In genomic region chr3:126659235-126659634, GRCm38 (mm10) we compare ENCODE assay signal across 19 mouse cellular contexts.
DNase-seq lines count a peak whose midpoint lies in the region; ATAC-seq lines count a peak whose summit lies in the region.
"Had no signal": no experiment of that assay in that cellular context is flagged by ENCODE, and none has a peak within 500 bp of the region (broad histone marks: within the 10 kb centered on the region; RNA-seq: fewer than 3 reads in every experiment).

No protein-coding gene starts in this region.

- intact Hi-C loops in heart, postnatal 10 days (cut with DNase I), result loop anchor here (5.0 kb wide), 1 partner anchor 33 kb away; no protein-coding TSS in a partner anchor

- ATAC-seq in heart, embryonic 12.5 days (ENCODE audit: insufficient number of reproducible peaks, low FRiP score), result no peak
- ATAC-seq in kidney, embryonic 16.5 days (ENCODE audit: low FRiP score, low TSS enrichment), result no peak
- ATAC-seq in embryonic facial prominence, embryonic 13.5 days (ENCODE audit: insufficient number of reproducible peaks, insufficient read depth, low FRiP score, low TSS enrichment, low read depth), result no peak
- ATAC-seq in limb, embryonic 15.5 days (ENCODE audit: insufficient number of reproducible peaks, low FRiP score, low TSS enrichment, low read depth), result no peak
- ATAC-seq: hindbrain, embryonic 16.5 days had no signal

- H3K4me1 ChIP-seq in heart, embryonic 12.5 days (replicated peaks), result peaks cover 66% of the 10 kb centered on the region
- H3K4me1 ChIP-seq in kidney, embryonic 16.5 days (ENCODE audit: insufficient read depth, low read length), result peaks cover 15% of the 10 kb centered on the region
- H3K4me1 ChIP-seq in embryonic facial prominence, embryonic 13.5 days, result peaks cover 14% of the 10 kb centered on the region
- H3K4me1 ChIP-seq in limb, embryonic 15.5 days, result peaks cover 9% of the 10 kb centered on the region
- peaks cover 26% of the 10 kb centered on the region for H3K4me1 ChIP-seq in hindbrain, embryonic 10.5 days (replicated peaks)
- H3K4me1 ChIP-seq: liver, embryonic 15.5 days; neural tube, embryonic 12.5 days had no signal

- 68% methylated on average over 8 of the region's 8 CpGs for WGBS in heart, embryonic 12.5 days
- WGBS in kidney, embryonic 16.5 days, result 77% methylated on average over 8 of the region's 8 CpGs
- WGBS in embryonic facial prominence, embryonic 13.5 days, result 44% methylated on average over 8 of the region's 8 CpGs
- 60% methylated on average over 8 of the region's 8 CpGs for WGBS in limb, embryonic 15.5 days
- WGBS in hindbrain, embryonic 10.5 days, result 74% methylated on average over 8 of the region's 8 CpGs

- no peaks in the 10 kb centered on the region for H3K27me3 ChIP-seq in heart, embryonic 12.5 days (replicated peaks)
- H3K27me3 ChIP-seq in kidney, embryonic 16.5 days (ENCODE audit: insufficient read depth, low read length), result no peaks in the 10 kb centered on the region
- no peaks in the 10 kb centered on the region for H3K27me3 ChIP-seq in embryonic facial prominence, embryonic 13.5 days
- no peaks in the 10 kb centered on the region for H3K27me3 ChIP-seq in limb, embryonic 15.5 days
- H3K27me3 ChIP-seq in hindbrain, embryonic 10.5 days (ENCODE audit: insufficient read depth, poor library complexity, severe bottlenecking), result peaks cover 15% of the 10 kb centered on the region
- H3K27me3 ChIP-seq: forebrain, embryonic 12.5 days; liver, embryonic 15.5 days; neural tube, embryonic 12.5 days had no signal

- H3K36me3 ChIP-seq in heart, embryonic 12.5 days, result peaks cover 4% of the 10 kb centered on the region; the same call in 1 of the 2 replicates
- H3K36me3 ChIP-seq in kidney, embryonic 16.5 days (ENCODE audit: insufficient read depth, low read length), result no peaks in the 10 kb centered on the region
- H3K36me3 ChIP-seq in embryonic facial prominence, embryonic 13.5 days, result no peaks in the 10 kb centered on the region
- H3K36me3 ChIP-seq in limb, embryonic 15.5 days, result no peaks in the 10 kb centered on the region
- H3K36me3 ChIP-seq in hindbrain, embryonic 10.5 days, result no peaks in the 10 kb centered on the region
- H3K36me3 ChIP-seq: forebrain, embryonic 12.5 days; liver, embryonic 15.5 days; midbrain, embryonic 10.5 days; neural tube, embryonic 12.5 days had no signal

- H3K4me3 ChIP-seq in heart, embryonic 12.5 days, result no peak overlapping the region
- H3K4me3 ChIP-seq in kidney, embryonic 16.5 days (ENCODE audit: low read length), result no peak overlapping the region
- no peak overlapping the region for H3K4me3 ChIP-seq in embryonic facial prominence, embryonic 13.5 days
- H3K4me3 ChIP-seq in limb, embryonic 15.5 days, result no peak overlapping the region
- no peak overlapping the region for H3K4me3 ChIP-seq in hindbrain, embryonic 10.5 days
- H3K4me3 ChIP-seq: forebrain, embryonic 12.5 days; liver, embryonic 15.5 days; midbrain, embryonic 10.5 days; neural tube, embryonic 12.5 days had no signal

- peak overlapping the region; percentile 78 for H3K27ac ChIP-seq in heart, embryonic 12.5 days (ENCODE audit: poor library complexity, severe bottlenecking)
- 0 out of 2 replicates have a peak overlapping the region, but pooled peaks have one; percentile 2 for H3K27ac ChIP-seq in kidney, embryonic 16.5 days (ENCODE audit: low read length)
- no peak overlapping the region for H3K27ac ChIP-seq in embryonic facial prominence, embryonic 13.5 days
- H3K27ac ChIP-seq in limb, embryonic 15.5 days, result 0 out of 2 replicates have a peak overlapping the region, but pooled peaks have one; percentile 39
- no peak overlapping the region for H3K27ac ChIP-seq in hindbrain, embryonic 10.5 days
- H3K27ac ChIP-seq: forebrain, embryonic 12.5 days; liver, embryonic 15.5 days; midbrain, embryonic 10.5 days; neural tube, embryonic 12.5 days had no signal

- H3K9me3 ChIP-seq in heart, embryonic 12.5 days (replicated peaks), result no peaks in the 10 kb centered on the region
- H3K9me3 ChIP-seq in kidney, embryonic 16.5 days (ENCODE audit: low read length), result no peaks in the 10 kb centered on the region
- no peaks in the 10 kb centered on the region for H3K9me3 ChIP-seq in embryonic facial prominence, embryonic 13.5 days
- H3K9me3 ChIP-seq in limb, embryonic 15.5 days, result no peaks in the 10 kb centered on the region
- H3K9me3 ChIP-seq in hindbrain, embryonic 10.5 days, result no peaks in the 10 kb centered on the region
- H3K9me3 ChIP-seq: forebrain, embryonic 12.5 days; liver, embryonic 15.5 days; midbrain, embryonic 10.5 days had no signal

- no peak for DNase-seq in heart, postnatal 10 days
- no peak for DNase-seq in kidney, postnatal 10 days
- no peak for DNase-seq in hindbrain, embryonic 10.5 days (ENCODE audit: low spot score)
- DNase-seq in gastrocnemius, postnatal 4 days (ENCODE audit: low spot score in 2 of 2), result no peak
- DNase-seq: adrenal gland, postnatal 36 days; cerebellum, adult 8-10 months; gastrocnemius, postnatal 36 days; left cerebral cortex, postnatal 4 days; lung, postnatal 36 days; right cerebral cortex, postnatal 14 days had no signal

- H3K4me2 ChIP-seq in heart, embryonic 12.5 days, result peak overlapping the region; percentile 48
- no peak overlapping the region for H3K4me2 ChIP-seq in kidney, embryonic 16.5 days (replicated peaks; ENCODE audit: low read depth, low read length)
- peak overlapping the region; percentile 14; the same call in 1 of the 2 replicates for H3K4me2 ChIP-seq in embryonic facial prominence, embryonic 13.5 days
- H3K4me2 ChIP-seq in limb, embryonic 15.5 days, result no peak overlapping the region
- H3K4me2 ChIP-seq: forebrain, embryonic 12.5 days; liver, embryonic 15.5 days; neural tube, embryonic 12.5 days had no signal

- peak overlapping the region; percentile 13; the same call in 1 of the 2 replicates for H3K9ac ChIP-seq in heart, embryonic 12.5 days
- no peak overlapping the region for H3K9ac ChIP-seq in kidney, embryonic 16.5 days (replicated peaks; ENCODE audit: low read length)
- no peak overlapping the region for H3K9ac ChIP-seq in embryonic facial prominence, embryonic 13.5 days
- no peak overlapping the region for H3K9ac ChIP-seq in limb, embryonic 15.5 days
- H3K9ac ChIP-seq: forebrain, embryonic 12.5 days; liver, embryonic 15.5 days; neural tube, embryonic 12.5 days had no signal

Comparison
In these comparisons a context has a peak if more than half of its experiments do, and no peak if none do; other contexts are left out.
1. H3K27ac ChIP-seq: peak in heart, embryonic 12.5 days (single experiment), kidney, embryonic 16.5 days (single experiment) and limb, embryonic 15.5 days (single experiment); none in embryonic facial prominence, embryonic 13.5 days (single experiment) and hindbrain, embryonic 10.5 days (single experiment).
2. H3K4me2 ChIP-seq: peak in heart, embryonic 12.5 days (single experiment) and embryonic facial prominence, embryonic 13.5 days (single experiment); none in kidney, embryonic 16.5 days (single experiment) and limb, embryonic 15.5 days (single experiment).